Mouse (Mus musculus) limb, embryonic 14.5 days (tissue): ENCODE measurements around the gene Tsga13. TPM values are rescaled to one million over a fixed set of nuclear protein-coding genes. Genes with fewer than 3 reads are reported as not detected.
A peak's percentile ranks its signal among the peaks of the same experiment; 100 is the strongest.

Source experiments
- ATAC-seq: fragments of 200-750 bp; cut with Nextera tagmentation; 2 replicates; pipeline ENCODE4 v1.8.0; 2017; ENCODE audit warnings: low read depth, moderate number of reproducible peaks, moderate TSS enrichment; ENCODE audit not compliant: low FRiP score
- DNase-seq: peaks from one replicate; pipeline ENCODE4 v3.0.0-alpha.2; 2015; ENCODE audit warnings: low spot score
- H3K27ac ChIP-seq: fragments of 300-500 bp; sonication (generic); replicated peaks from 2 replicates; pipeline ENCODE4 v1.5.1; 2014; ENCODE audit warnings: low read depth, mild to moderate bottlenecking, low read length, moderate library complexity, mixed read lengths
- H3K27me3 ChIP-seq: fragments of 300-500 bp; sonication (generic); 2 replicates; pipeline ENCODE4 v1.6.1; 2014; ENCODE audit warnings: low read length, mixed read lengths; ENCODE audit not compliant: control insufficient read depth, insufficient read depth
- H3K36me3 ChIP-seq: fragments of 300-500 bp; sonication (generic); 2 replicates; pipeline ENCODE4 v1.6.1; 2014; ENCODE audit warnings: mild to moderate bottlenecking, low read length, moderate library complexity, mixed read lengths; ENCODE audit not compliant: control insufficient read depth, insufficient read depth
- H3K4me1 ChIP-seq: fragments of 300-500 bp; sonication (generic); 2 replicates; pipeline ENCODE4 v1.6.1; 2014; ENCODE audit warnings: antibody characterized with exemption, low read length, mixed read lengths; ENCODE audit not compliant: control insufficient read depth, insufficient read depth
- H3K4me2 ChIP-seq: fragments of 300-500 bp; sonication (generic); replicated peaks from 2 replicates; pipeline ENCODE4 v1.6.1; 2014; ENCODE audit warnings: low read depth, mild to moderate bottlenecking, low read length, moderate library complexity; ENCODE audit not compliant: severe bottlenecking
- H3K4me3 ChIP-seq: fragments of 300-500 bp; sonication (generic); replicated peaks from 2 replicates; pipeline ENCODE4 v1.5.1; 2014; ENCODE audit warnings: low read length
- H3K9ac ChIP-seq: fragments of 300-500 bp; sonication (generic); 2 replicates; pipeline ENCODE4 v1.6.1; 2014; ENCODE audit warnings: mild to moderate bottlenecking, low read depth, low read length, moderate library complexity; ENCODE audit not compliant: severe bottlenecking
- H3K9me3 ChIP-seq: fragments of 300-500 bp; sonication (generic); 2 replicates; pipeline ENCODE4 v1.6.1; 2016; ENCODE audit warnings: low read length; ENCODE audit not compliant: control insufficient read depth
- POLR2A ChIP-seq: fragments of 200-500 bp; IDR thresholded peaks from 2 replicates; pipeline ENCODE4 v1.8.0; 2012; ENCODE audit warnings: inconsistent platforms, mild to moderate bottlenecking, moderate library complexity, borderline replicate concordance; ENCODE audit not compliant: insufficient read depth, insufficient read length; ENCODE audit errors: extremely low read depth
- WGBS: fragments of 180-500 bp; shearing (Covaris S2); extraction: QIAGEN DNeasy Blood & Tissue Kit; methylation state at CpG from one replicate; pipeline ENCODE4 v1.1.7; 2014; 5-methylcytosine and 5-hydroxymethylcytosine counted together
- polyA plus RNA-seq, 2 experiments: library from polyadenylated mRNA; depleted of rRNA in 1 of 2; stranded (reverse) in 1 of 2; unstranded in 1 of 2; fragments of >200 nt; fragmentation: Nextera tagmentation in 1 of 2; extraction: Ambion mirVana in 1 of 2; gene quantifications; 2 replicates each; pipeline versions ENCODE4 v1.2.1 to v1.2.3; 2012 to 2014

Tsga13 gene
- polyA plus RNA-seq, 2 experiments = 0.28 to 0.31 TPM

DNA sequence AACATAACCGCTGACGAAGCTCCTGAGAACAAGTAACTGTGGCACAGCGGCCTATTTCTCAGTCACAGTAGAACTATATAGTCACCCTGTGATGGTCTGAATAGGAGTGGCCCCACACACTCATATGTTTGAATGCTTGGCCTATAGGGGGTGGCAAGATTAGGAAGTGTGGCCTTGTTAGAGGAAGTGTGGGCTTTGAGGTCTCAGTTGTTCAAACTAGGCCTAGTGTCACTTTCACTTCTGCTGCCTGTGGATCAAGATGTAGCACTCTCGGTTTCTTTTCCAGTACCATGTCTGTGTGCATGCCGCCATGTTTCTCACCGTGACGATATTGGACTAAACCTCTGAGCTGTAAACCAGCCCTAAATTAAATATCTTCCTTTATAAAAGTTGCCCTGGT lies 59.4 kb downstream of the Tsga13 start:
- 98% methylated on average over 7 of the region's 7 CpGs for whole genome bisulfite sequencing
- H3K27me3 ChIP-seq = no peaks in the 10 kb centered on the region
- no peak overlapping the region for H3K27ac ChIP-seq
- no peaks in the 10 kb centered on the region for H3K4me1 ChIP-seq
- DNase-seq (no peak), ATAC-seq (no peak)
- TF ChIP-seq POLR2A = no peak
- no peak overlapping the region for H3K4me3 ChIP-seq
- H3K4me2 ChIP-seq = no peak overlapping the region
- H3K36me3 ChIP-seq = peaks cover 12% of the 10 kb centered on the region
- no peaks in the 10 kb centered on the region for H3K9me3 ChIP-seq
- no peak overlapping the region for H3K9ac ChIP-seq

- Histone ChIP-seq H3K4me1 (no peaks in the 10 kb centered on the region), H3K4me2 (no peak overlapping the region), H3K36me3 (peaks cover 12% of the 10 kb centered on the region), H3K9ac (no peak overlapping the region), H3K27ac (no peak overlapping the region), H3K4me3 (no peak overlapping the region), H3K27me3 (no peaks in the 10 kb centered on the region), H3K9me3 (no peaks in the 10 kb centered on the region)
- no peak for TF ChIP-seq POLR2A
- 90% methylated on average over 2 of the region's 2 CpGs for WGBS
- DNase-seq (no peak), ATAC-seq (no peak)
Observed at GRCm38 (mm10) chr6:30855205-30855604, 60.2 kb downstream of the Tsga13 start.

- no peak; the same call in 1 of the 2 replicates for ATAC-seq
- no peak for TF ChIP-seq POLR2A
- H3K4me2 ChIP-seq = no peak overlapping the region
- no peaks in the 10 kb centered on the region for H3K9me3 ChIP-seq
- H3K4me3 ChIP-seq = no peak overlapping the region
- WGBS = 58% methylated on average over 2 of the region's 2 CpGs
- H3K27me3 ChIP-seq = no peaks in the 10 kb centered on the region
- peak; percentile 13 for DNase-seq
- no peak overlapping the region for H3K27ac ChIP-seq
- 0 out of 2 replicates have a peak, but pooled peaks cover 4% of the 10 kb centered on the region for H3K36me3 ChIP-seq
- H3K4me1 ChIP-seq = 0 out of 2 replicates have a peak, but pooled peaks cover 4% of the 10 kb centered on the region
- H3K9ac ChIP-seq = no peak overlapping the region
Observed at GRCm38 (mm10) chr6:30849818-30850217, 65.6 kb downstream of the Tsga13 start.

Other genes starting within 250 kb of the Tsga13 start
- gene Cep41, start 221.8 kb downstream of the Tsga13 start, polyA plus RNA-seq (2012; rRNA removed) = 44.3 and 48.5 TPM in 2 replicates
- 41.1 and 50.9 TPM in 2 replicates for gene Cep41, start 221.8 kb downstream of the Tsga13 start, polyA plus RNA-seq (2014; fragmentation: Nextera tagmentation; extraction: Ambion mirVana)
- 3,348 and 4,195 TPM in 2 replicates for gene Mest, start 192.0 kb downstream of the Tsga13 start, polyA plus RNA-seq (2012; rRNA removed)
- 2,178 and 2,321 TPM in 2 replicates for gene Mest, start 192.0 kb downstream of the Tsga13 start, polyA plus RNA-seq (2014; fragmentation: Nextera tagmentation; extraction: Ambion mirVana)
- 23.1 and 33.8 TPM in 2 replicates for gene Copg2, start 18.8 kb downstream of the Tsga13 start, polyA plus RNA-seq (2012; rRNA removed)
- gene Copg2, start 18.8 kb downstream of the Tsga13 start, polyA plus RNA-seq (2014; fragmentation: Nextera tagmentation; extraction: Ambion mirVana) = 29.8 and 31.5 TPM in 2 replicates
- 7.5 and 9.6 TPM in 2 replicates for gene Klf14, start 43.5 kb upstream of the Tsga13 start, polyA plus RNA-seq (2012; rRNA removed)
- gene Klf14, start 43.5 kb upstream of the Tsga13 start, polyA plus RNA-seq (2014; fragmentation: Nextera tagmentation; extraction: Ambion mirVana) = 11.0 and 12.8 TPM in 2 replicates